Mouse (Mus musculus) heart, embryonic 15.5 days (tissue): Measurements from ENCODE around the gene Chmp2b. TPM values are rescaled to one million over a fixed set of nuclear protein-coding genes. Genes with fewer than 3 reads are reported as not detected.

ENCODE experiments used
- ATAC-seq: fragments of 200-750 bp; cut with Nextera tagmentation; replicated peaks from 2 replicates; pipeline ENCODE4 v1.8.0; 2017; ENCODE audit warnings: low read depth, moderate TSS enrichment; ENCODE audit not compliant: insufficient number of reproducible peaks, insufficient read depth, low FRiP score
- H3K27ac ChIP-seq: fragments of 300-500 bp; sonication (generic); 2 replicates; pipeline ENCODE4 v1.5.1; 2015; ENCODE audit warnings: mild to moderate bottlenecking, inconsistent platforms
- H3K27me3 ChIP-seq: fragments of 300-500 bp; sonication (generic); 2 replicates; pipeline ENCODE4 v1.6.1; 2015; ENCODE audit warnings: inconsistent platforms
- H3K36me3 ChIP-seq: fragments of 300-500 bp; sonication (generic); 2 replicates; pipeline ENCODE4 v1.6.1; 2015; ENCODE audit warnings: mild to moderate bottlenecking, inconsistent platforms
- H3K4me1 ChIP-seq: fragments of 300-500 bp; sonication (generic); replicated peaks from 2 replicates; pipeline ENCODE4 v1.6.1; 2015; ENCODE audit warnings: inconsistent platforms
- H3K4me2 ChIP-seq: fragments of 300-500 bp; sonication (generic); 2 replicates; pipeline ENCODE4 v1.6.1; 2015; ENCODE audit warnings: inconsistent platforms, mild to moderate bottlenecking, moderate library complexity
- H3K4me3 ChIP-seq: fragments of 300-500 bp; sonication (generic); 2 replicates; pipeline ENCODE4 v1.5.1; 2015; ENCODE audit warnings: mild to moderate bottlenecking, inconsistent platforms
- H3K9ac ChIP-seq: fragments of 300-500 bp; sonication (generic); 2 replicates; pipeline ENCODE4 v1.6.1; 2015; ENCODE audit warnings: mild to moderate bottlenecking, inconsistent platforms
- H3K9me3 ChIP-seq: fragments of 300-500 bp; sonication (generic); replicated peaks from 2 replicates; pipeline ENCODE4 v1.6.1; 2016; ENCODE audit warnings: inconsistent platforms
- WGBS: fragments of 180-500 bp; shearing (Covaris S2); methylation state at CpG from one replicate; pipeline ENCODE4 v1.1.7; 2015; ENCODE audit warnings: mixed read lengths; 5-methylcytosine and 5-hydroxymethylcytosine counted together
- polyA plus RNA-seq: library from polyadenylated mRNA; unstranded; fragments of >200 nt; fragmentation: Nextera tagmentation; extraction: Ambion mirVana; gene quantifications from 2 replicates; pipeline ENCODE4 v1.2.1, GENCODE M21; 2015

Gene Chmp2b
- polyA plus RNA-seq, 1 experiment from 2014 or later = 62.3 TPM

DNA sequence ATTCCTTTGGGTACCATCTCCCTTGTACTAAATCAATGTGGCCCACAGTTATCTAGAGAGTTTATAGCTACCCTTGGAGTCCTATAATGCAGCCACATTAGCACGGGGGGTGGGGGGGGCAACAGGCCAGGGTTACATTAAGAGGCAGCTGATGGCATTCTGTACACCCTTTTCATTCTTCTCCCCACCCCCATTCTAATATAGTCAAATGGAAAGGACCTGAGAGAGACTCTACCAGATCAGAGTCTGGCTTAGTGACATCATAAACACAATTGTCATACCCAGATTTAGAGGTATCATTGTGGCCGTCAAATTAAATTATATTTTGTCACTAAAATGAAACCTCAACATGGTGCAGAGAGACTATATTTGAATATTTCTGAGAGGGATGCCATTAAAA lies 36.5 kb downstream of the Chmp2b start:
- H3K9ac ChIP-seq = no peak overlapping the region
- no peaks in the 10 kb centered on the region for H3K9me3 ChIP-seq
- H3K36me3 ChIP-seq = no peaks in the 10 kb centered on the region
- no peak overlapping the region for H3K4me2 ChIP-seq
- H3K4me3 ChIP-seq = no peak overlapping the region
- H3K4me1 ChIP-seq = no peaks in the 10 kb centered on the region
- 80% methylated on average over 2 of the region's 2 CpGs for WGBS
- ATAC-seq = no peak
- H3K27me3 ChIP-seq = no peaks in the 10 kb centered on the region
- no peak overlapping the region for H3K27ac ChIP-seq

DNA sequence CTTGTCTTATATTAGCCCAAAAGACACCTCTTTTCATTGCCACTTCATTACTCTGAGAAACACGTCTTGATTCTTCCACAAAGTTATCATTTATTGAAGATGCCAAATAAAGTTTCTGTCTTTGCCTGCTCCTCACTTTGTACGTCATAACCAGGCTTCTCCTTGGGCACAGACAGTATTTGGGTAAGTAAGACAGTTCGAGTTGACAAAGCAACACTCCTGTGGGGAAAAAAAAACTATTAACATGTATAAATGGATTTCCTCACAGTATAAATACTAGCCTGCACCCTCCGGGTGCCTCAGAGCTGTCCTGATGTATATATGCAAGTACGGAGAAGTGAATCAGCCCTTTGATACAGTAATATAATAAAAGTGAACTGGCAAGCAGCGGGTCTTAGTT lies 42.3 kb downstream of the Chmp2b start, which contains the start of gene Pou1f1:
Gene Pou1f1 (plus strand): TSS at position 301 of the 400 bp plus-strand sequence.
- no peaks in the 10 kb centered on the region for H3K9me3 ChIP-seq
- no peak for ATAC-seq
- no peak within 1 kb of the TSS for H3K4me3 ChIP-seq
- 70% methylated on average over 6 of the region's 6 CpGs for WGBS
- H3K4me1 ChIP-seq = no peaks in the 10 kb centered on the region
- H3K4me2 ChIP-seq = no peak within 1 kb of the TSS
- H3K27ac ChIP-seq = no peak within 1 kb of the TSS
- H3K9ac ChIP-seq = no peak within 1 kb of the TSS
- no peaks in the 10 kb centered on the region for H3K36me3 ChIP-seq
- H3K27me3 ChIP-seq = no peaks in the 10 kb centered on the region

DNA sequence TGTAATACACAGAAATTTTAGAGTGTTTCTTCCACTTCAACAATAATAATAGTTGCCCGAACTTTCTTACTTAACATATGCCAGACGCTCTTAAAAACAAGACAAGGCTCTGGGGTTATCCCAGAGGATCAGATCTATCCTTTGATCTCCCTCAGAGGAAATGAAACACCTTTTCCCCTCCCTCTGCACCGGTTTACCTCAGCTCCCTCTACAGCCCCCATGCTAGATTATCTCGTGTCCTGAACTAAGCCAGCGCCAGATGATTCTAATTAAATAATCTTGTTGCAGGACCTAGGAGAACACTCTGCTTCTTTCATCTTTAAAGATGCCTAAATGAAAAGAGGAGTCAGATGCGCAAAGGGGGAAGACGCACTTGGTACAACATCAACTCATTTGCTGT lies 48.3 kb downstream of the Chmp2b start:
- WGBS = 60% methylated on average over 7 of the region's 7 CpGs
- H3K27ac ChIP-seq = no peak overlapping the region
- no peaks in the 10 kb centered on the region for H3K36me3 ChIP-seq
- no peak for ATAC-seq
- H3K9me3 ChIP-seq = no peaks in the 10 kb centered on the region
- no peaks in the 10 kb centered on the region for H3K4me1 ChIP-seq
- H3K9ac ChIP-seq = no peak overlapping the region
- H3K27me3 ChIP-seq = no peaks in the 10 kb centered on the region
- no peak overlapping the region for H3K4me3 ChIP-seq
- H3K4me2 ChIP-seq = no peak overlapping the region

DNA sequence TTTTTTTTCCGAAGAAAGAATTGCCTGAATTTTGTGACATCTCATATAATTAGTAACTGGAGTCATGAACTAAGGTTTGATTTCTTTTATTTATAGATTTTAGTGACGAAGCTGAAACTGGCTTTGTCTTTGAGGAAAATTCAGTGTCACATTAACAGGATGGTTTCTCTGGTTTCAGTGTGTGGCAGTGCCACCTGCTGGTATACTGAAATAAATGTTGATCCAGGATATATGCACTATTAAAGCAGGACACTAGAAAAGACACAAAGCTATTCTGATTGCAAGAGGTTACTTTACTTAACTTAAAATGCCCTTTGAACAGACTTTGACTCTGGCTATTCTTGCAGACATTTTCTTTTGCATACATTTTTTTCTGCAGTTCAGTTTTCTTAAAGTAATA lies 65.5 kb downstream of the Chmp2b start:
- Histone ChIP-seq H3K4me1 (no peaks in the 10 kb centered on the region), H3K4me3 (no peak overlapping the region), H3K9me3 (no peaks in the 10 kb centered on the region), H3K36me3 (no peaks in the 10 kb centered on the region), H3K4me2 (no peak overlapping the region), H3K9ac (no peak overlapping the region), H3K27me3 (no peaks in the 10 kb centered on the region), H3K27ac (no peak overlapping the region)
- WGBS = 32% methylated on average over 2 of the region's 2 CpGs
- ATAC-seq = no peak

DNA sequence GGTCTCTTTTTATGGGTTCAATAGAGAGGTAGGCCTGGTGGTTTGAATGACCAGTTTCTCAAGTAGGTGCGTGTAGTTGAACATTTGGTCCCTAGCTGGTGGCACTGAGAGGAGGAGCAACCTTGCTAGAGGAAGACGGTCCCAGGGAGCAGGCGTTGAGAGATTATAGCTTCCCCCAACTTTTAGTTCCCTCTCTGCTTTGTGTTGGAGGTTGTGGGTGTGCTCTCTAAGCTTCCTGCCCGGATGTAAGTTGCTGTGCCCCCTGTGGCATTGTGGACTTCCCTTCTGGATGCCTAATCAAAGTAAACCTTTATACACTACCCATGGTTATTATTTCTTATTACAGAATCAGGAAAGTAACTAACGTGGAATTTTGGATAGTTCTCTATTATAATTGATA lies 66.5 kb downstream of the Chmp2b start:
- 57% methylated on average over 5 of the region's 5 CpGs for WGBS
- no peaks in the 10 kb centered on the region for H3K36me3 ChIP-seq
- no peak for ATAC-seq
- H3K27ac ChIP-seq = no peak overlapping the region
- H3K9me3 ChIP-seq = no peaks in the 10 kb centered on the region
- no peak overlapping the region for H3K4me2 ChIP-seq
- H3K4me3 ChIP-seq = no peak overlapping the region
- no peaks in the 10 kb centered on the region for H3K4me1 ChIP-seq
- no peaks in the 10 kb centered on the region for H3K27me3 ChIP-seq
- no peak overlapping the region for H3K9ac ChIP-seq

Other genes starting within 250 kb of the Chmp2b start
- gene Pou1f1, start 42.2 kb downstream of the Chmp2b start, polyA plus RNA-seq = not detected in 2 replicates